In genomic region chr5:110266941-110267340, GRCm38 (mm10) we compare ENCODE assay signal across 18 mouse cellular contexts.
"Had no signal": no experiment of that assay in that cellular context is flagged by ENCODE, and none has a peak within 500 bp of the region (broad histone marks: within the 10 kb centered on the region; RNA-seq: fewer than 3 reads in every experiment).

No protein-coding gene starts in this region.

- H3K27me3 ChIP-seq: intestine, embryonic 15.5 days; liver, embryonic 15.5 days; lung, embryonic 15.5 days; midbrain, embryonic 12.5 days; midbrain, embryonic 15.5 days; neural tube, embryonic 13.5 days; stomach, embryonic 15.5 days had no signal

- ATAC-seq: intestine, embryonic 15.5 days; midbrain, embryonic 15.5 days had no signal

- H3K4me3 ChIP-seq: intestine, embryonic 15.5 days; liver, embryonic 15.5 days; lung, embryonic 15.5 days; midbrain, embryonic 12.5 days; midbrain, embryonic 15.5 days; myocyte; neural tube, embryonic 13.5 days; stomach, embryonic 15.5 days had no signal

- H3K9ac ChIP-seq: intestine, embryonic 15.5 days; liver, embryonic 15.5 days; lung, embryonic 15.5 days; midbrain, embryonic 12.5 days; midbrain, embryonic 15.5 days; neural tube, embryonic 13.5 days; stomach, embryonic 15.5 days had no signal

- H3K9me3 ChIP-seq: intestine, embryonic 15.5 days; liver, embryonic 15.5 days; lung, embryonic 15.5 days; midbrain, embryonic 12.5 days; midbrain, embryonic 15.5 days; neural tube, embryonic 13.5 days; stomach, embryonic 15.5 days had no signal

- DNase-seq: kidney, adult 11 months; kidney, postnatal 4 days; lung, adult 18-20 months; lung, postnatal 10 days; lung, postnatal 36 days; retina, postnatal 1 day; right cerebral cortex, postnatal 25 days; spleen, adult 18-20 months; thymus, postnatal 25 days had no signal

- H3K27ac ChIP-seq: intestine, embryonic 15.5 days; kidney, postnatal 0 days; liver, embryonic 15.5 days; lung, embryonic 15.5 days; midbrain, embryonic 12.5 days; midbrain, embryonic 15.5 days; neural tube, embryonic 13.5 days; stomach, embryonic 15.5 days had no signal

- H3K4me2 ChIP-seq: intestine, embryonic 15.5 days; liver, embryonic 15.5 days; lung, embryonic 15.5 days; midbrain, embryonic 12.5 days; midbrain, embryonic 15.5 days; neural tube, embryonic 13.5 days; stomach, embryonic 15.5 days had no signal
